Mouse (Mus musculus) ES-Bruce4 (cell line): ENCODE measurements around the gene Chchd6.

Source experiments
- CTCF ChIP-seq: IDR thresholded peaks from one replicate; pipeline ENCODE4 v1.8.1; 2011; ENCODE audit warnings: low read depth, low read length
- EP300 ChIP-seq: IDR thresholded peaks from 2 replicates; pipeline ENCODE4 v1.6.1; 2011; ENCODE audit warnings: low read depth, low read length; ENCODE audit not compliant: insufficient read depth
- POLR2A ChIP-seq: IDR thresholded peaks from one replicate; pipeline ENCODE4 v1.8.1; 2011; ENCODE audit warnings: low read length; ENCODE audit not compliant: insufficient read depth

DNA sequence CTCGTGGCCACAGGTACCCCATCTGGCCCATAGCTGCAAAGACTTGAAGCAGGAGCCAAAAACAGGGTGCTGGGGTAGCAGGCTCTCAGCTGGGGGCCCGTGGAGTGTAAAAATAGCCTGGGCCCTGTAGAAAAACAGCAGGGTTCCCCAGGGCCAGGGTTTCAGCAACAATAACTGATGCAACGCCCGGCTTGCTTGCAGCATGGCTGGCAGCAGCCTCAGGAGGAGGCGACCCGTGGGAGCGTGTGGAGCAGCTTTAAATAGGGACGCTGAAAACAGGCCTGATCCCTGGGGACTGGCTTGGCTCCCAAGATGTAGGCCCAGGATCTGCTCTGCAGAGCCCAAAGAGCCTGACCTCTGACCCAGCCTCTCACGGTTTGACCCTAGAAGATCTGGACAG, 257.9 kb downstream of the Chchd6 start:
- TF ChIP-seq POLR2A (no peak), EP300 (no peak), CTCF (no peak)
